Mouse (Mus musculus) intestine, postnatal 0 days (tissue): ENCODE results near the gene Rmnd1. TPM values are rescaled to one million over a fixed set of nuclear protein-coding genes. Genes with fewer than 3 reads are reported as not detected.

Source experiments
- ATAC-seq: fragments of 200-750 bp; cut with Nextera tagmentation; 2 replicates; pipeline ENCODE4 v1.8.0; 2017; ENCODE audit warnings: mild to moderate bottlenecking, moderate TSS enrichment, moderate library complexity
- H3K27ac ChIP-seq: fragments of 300-500 bp; sonication (generic); 2 replicates; pipeline ENCODE4 v1.5.1; 2014; ENCODE audit warnings: mild to moderate bottlenecking, low read depth, low read length, moderate library complexity
- H3K27me3 ChIP-seq: fragments of 300-500 bp; sonication (generic); replicated peaks from 2 replicates; pipeline ENCODE4 v1.6.1; 2014; ENCODE audit warnings: low read length, mixed read lengths; ENCODE audit not compliant: control insufficient read depth, insufficient read depth
- H3K36me3 ChIP-seq: fragments of 300-500 bp; sonication (generic); 2 replicates; pipeline ENCODE4 v1.6.1; 2014; ENCODE audit warnings: mild to moderate bottlenecking, moderate library complexity; ENCODE audit not compliant: control insufficient read depth, insufficient read depth
- H3K4me1 ChIP-seq: fragments of 300-500 bp; sonication (generic); replicated peaks from 2 replicates; pipeline ENCODE4 v1.6.1; 2014; ENCODE audit warnings: antibody characterized with exemption, low read length, mixed read lengths; ENCODE audit not compliant: control insufficient read depth, insufficient read depth
- H3K4me2 ChIP-seq: fragments of 300-500 bp; sonication (generic); replicated peaks from 2 replicates; pipeline ENCODE4 v1.6.1; 2014; ENCODE audit warnings: low read depth, mild to moderate bottlenecking, moderate library complexity
- H3K4me3 ChIP-seq: fragments of 300-500 bp; sonication (generic); 2 replicates; pipeline ENCODE4 v1.5.1; 2014; ENCODE audit warnings: low read depth, low read length
- H3K9ac ChIP-seq: fragments of 300-500 bp; sonication (generic); 2 replicates; pipeline ENCODE4 v1.6.1; 2014; ENCODE audit warnings: mild to moderate bottlenecking, low read depth, low read length
- H3K9me3 ChIP-seq: fragments of 300-500 bp; sonication (generic); 2 replicates; pipeline ENCODE4 v1.6.1; 2016; ENCODE audit warnings: mixed run types; ENCODE audit not compliant: control insufficient read depth
- CTCF ChIP-seq: sonication (generic); IDR thresholded peaks from 2 replicates; pipeline ENCODE4 v1.5.1; 2016; ENCODE audit warnings: low read depth, mild to moderate bottlenecking, control low read depth, antibody characterized with exemption, moderate library complexity
- WGBS: fragments of 180-500 bp; shearing (Covaris S2); extraction: QIAGEN DNeasy Blood & Tissue Kit; methylation state at CpG from one replicate; pipeline ENCODE4 v1.1.7; 2014; 5-methylcytosine and 5-hydroxymethylcytosine counted together
- polyA plus RNA-seq: library from polyadenylated mRNA; unstranded; fragments of >200 nt; fragmentation: Nextera tagmentation; extraction: Ambion mirVana; gene quantifications from 2 replicates; pipeline ENCODE4 v1.2.1, GENCODE M21; 2015

Rmnd1 gene
- polyA plus RNA-seq, 1 experiment from 2014 or later, result 26.8 TPM

DNA sequence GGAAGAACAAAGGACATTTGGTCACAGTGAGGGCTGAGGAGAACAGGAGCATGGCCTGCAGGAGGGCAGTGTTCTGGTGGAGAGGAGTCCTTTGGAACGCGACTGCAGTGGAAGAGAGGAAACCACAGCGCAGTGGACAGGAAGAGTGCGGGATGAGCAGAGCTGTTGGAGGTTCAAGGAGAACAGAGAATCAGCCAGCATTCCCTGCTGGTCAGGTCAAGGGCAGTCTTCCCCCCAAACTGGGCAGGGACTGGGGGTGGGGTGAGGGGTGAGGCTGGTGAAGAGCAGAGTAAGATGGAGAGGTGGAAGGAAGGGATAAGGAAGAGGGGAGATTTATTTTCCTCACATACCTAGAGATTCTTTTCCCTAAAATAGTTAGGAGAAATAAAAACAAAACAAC, 58.6 kb downstream of the Rmnd1 start:
- no peak for TF ChIP-seq CTCF
- Histone ChIP-seq H3K27me3 (no peaks in the 10 kb centered on the region), H3K4me1 (no peaks in the 10 kb centered on the region), H3K36me3 (peaks cover 29% of the 10 kb centered on the region), H3K4me3 (no peak overlapping the region), H3K4me2 (no peak overlapping the region), H3K9ac (no peak overlapping the region), H3K27ac (no peak overlapping the region), H3K9me3 (no peaks in the 10 kb centered on the region)
- WGBS, result 85% methylated on average over 4 of the region's 4 CpGs
- no peak for ATAC-seq

DNA sequence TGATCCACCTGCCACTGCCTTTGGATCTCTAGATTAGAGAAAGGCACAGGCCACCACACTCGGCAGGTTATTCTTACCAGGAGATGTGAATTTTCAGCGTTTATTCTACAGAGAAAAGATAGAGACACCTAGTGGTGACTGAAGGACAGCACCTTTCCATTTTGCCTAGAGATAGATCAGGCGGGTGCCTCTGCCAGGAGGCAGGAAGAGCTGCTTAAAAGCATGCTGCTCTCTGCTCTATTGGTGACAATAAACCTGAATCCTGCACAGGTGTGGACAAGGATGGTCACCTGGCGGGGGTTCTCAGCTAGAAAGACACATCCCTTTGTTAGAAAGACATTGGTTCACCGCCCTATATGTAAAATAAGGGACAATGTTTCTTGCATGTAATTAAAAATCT, 60.2 kb downstream of the Rmnd1 start:
- ATAC-seq, result no peak
- Histone ChIP-seq H3K27ac (no peak overlapping the region), H3K4me3 (no peak overlapping the region), H3K4me1 (no peaks in the 10 kb centered on the region), H3K4me2 (no peak overlapping the region), H3K27me3 (no peaks in the 10 kb centered on the region), H3K9me3 (no peaks in the 10 kb centered on the region), H3K36me3 (peaks cover 33% of the 10 kb centered on the region), H3K9ac (no peak overlapping the region)
- peak; percentile 76 for TF ChIP-seq CTCF
- WGBS, result 50% methylated on average over 5 of the region's 5 CpGs

DNA sequence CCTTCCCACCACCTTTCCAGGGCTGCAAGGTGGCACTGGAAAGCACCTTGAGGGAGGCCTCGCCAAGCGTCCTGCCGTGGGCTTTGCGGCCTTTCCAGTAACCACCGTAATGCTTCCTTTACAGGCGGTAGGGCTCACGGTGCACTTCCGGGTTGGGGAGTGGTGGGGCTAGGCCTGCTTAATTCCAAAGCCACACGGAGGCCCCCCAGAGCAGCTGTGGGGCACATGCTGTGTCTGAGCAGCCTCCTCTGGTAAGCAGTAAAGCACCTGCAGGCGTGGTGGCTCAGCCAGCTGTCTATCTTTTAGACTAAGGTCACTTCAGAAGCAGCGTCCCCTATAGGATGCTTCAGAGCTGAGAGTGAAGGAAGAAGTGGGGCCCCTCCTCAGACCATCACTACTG, 62.1 kb downstream of the Rmnd1 start:
- no peaks in the 10 kb centered on the region for H3K27me3 ChIP-seq
- H3K9me3 ChIP-seq, result no peaks in the 10 kb centered on the region
- no peak for ATAC-seq
- H3K27ac ChIP-seq, result no peak overlapping the region
- WGBS, result 88% methylated on average over 11 of the region's 11 CpGs
- peaks cover 33% of the 10 kb centered on the region for H3K36me3 ChIP-seq
- no peaks in the 10 kb centered on the region for H3K4me1 ChIP-seq
- H3K4me3 ChIP-seq, result no peak overlapping the region
- H3K4me2 ChIP-seq, result no peak overlapping the region
- TF ChIP-seq CTCF, result no peak
- no peak overlapping the region for H3K9ac ChIP-seq

DNA sequence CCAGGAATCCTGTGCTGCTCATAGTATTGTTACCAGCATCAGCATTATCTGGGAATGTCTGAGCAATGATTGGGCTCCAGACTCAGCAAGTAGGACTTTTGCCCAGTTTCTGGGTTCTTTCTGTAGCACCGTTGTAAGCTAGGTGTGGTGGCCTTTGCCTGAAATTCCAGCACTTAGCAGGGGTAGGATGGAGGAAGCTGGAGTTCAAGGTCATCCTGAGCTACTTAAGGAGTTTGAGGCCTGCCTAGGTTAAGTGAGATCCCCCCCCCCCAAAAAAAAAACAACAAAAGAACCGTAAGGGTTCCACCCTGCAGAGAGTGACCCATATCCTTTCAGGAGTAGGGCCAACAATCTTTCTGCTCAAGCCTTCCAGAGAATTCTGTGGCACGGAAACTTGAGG, 67.6 kb downstream of the Rmnd1 start:
- no peak overlapping the region for H3K9ac ChIP-seq

DNA sequence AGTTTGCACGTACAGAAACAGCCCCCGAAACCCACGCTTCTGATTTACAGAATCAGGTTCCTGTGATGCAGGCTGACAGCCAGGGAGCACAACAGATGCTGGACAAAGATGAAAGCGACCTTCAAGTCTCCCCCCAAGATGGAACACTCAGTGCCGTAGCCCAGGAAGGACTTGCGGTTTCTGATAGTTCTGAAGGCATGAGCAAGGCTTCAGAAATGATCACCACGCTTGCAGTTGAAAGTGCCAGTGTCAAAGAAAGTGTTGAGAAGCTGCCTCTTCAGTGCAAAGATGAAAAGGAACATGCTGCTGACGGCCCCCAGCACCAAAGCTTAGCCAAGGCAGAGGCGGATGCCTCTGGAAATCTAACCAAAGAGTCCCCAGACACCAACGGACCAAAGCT, 74.8 kb downstream of the Rmnd1 start:
- Histone ChIP-seq H3K4me1 (no peaks in the 10 kb centered on the region), H3K4me3 (no peak overlapping the region), H3K4me2 (no peak overlapping the region), H3K9me3 (peaks cover 1% of the 10 kb centered on the region; the same call in 1 of the 2 replicates), H3K9ac (no peak overlapping the region), H3K36me3 (peaks cover 22% of the 10 kb centered on the region), H3K27ac (no peak overlapping the region), H3K27me3 (no peaks in the 10 kb centered on the region)
- TF ChIP-seq CTCF, result no peak
- no peak for ATAC-seq
- WGBS, result 93% methylated on average over 10 of the region's 10 CpGs

More for the DNA sequence above, 67.6 kb downstream of the Rmnd1 start:
- no peak for TF ChIP-seq CTCF
- Histone ChIP-seq H3K27ac (no peak overlapping the region), H3K27me3 (no peaks in the 10 kb centered on the region), H3K4me1 (no peaks in the 10 kb centered on the region), H3K4me2 (no peak overlapping the region), H3K9me3 (peaks cover 6% of the 10 kb centered on the region; the same call in 1 of the 2 replicates), H3K36me3 (peaks cover 12% of the 10 kb centered on the region; the same call in 1 of the 2 replicates), H3K4me3 (no peak overlapping the region)
- ATAC-seq, result no peak
- 77% methylated on average over 3 of the region's 3 CpGs for WGBS

DNA sequence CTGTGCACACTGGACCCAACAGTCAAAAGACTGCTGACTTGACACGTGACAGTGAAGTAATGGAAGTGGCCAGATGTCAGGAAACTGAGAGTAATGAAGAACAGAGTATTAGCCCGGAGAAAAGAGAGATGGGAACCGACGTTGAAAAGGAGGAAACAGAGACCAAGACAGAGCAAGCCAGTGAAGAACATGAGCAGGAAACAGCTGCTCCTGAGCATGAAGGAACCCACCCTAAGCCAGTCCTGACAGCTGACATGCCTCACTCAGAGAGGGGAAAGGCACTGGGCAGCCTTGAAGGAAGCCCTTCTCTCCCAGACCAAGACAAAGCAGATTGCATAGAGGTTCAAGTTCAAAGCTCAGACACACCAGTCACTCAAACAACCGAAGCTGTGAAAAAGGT, 75.5 kb downstream of the Rmnd1 start:
- TF ChIP-seq CTCF, result no peak
- Histone ChIP-seq H3K36me3 (peaks cover 22% of the 10 kb centered on the region), H3K4me1 (no peaks in the 10 kb centered on the region), H3K4me3 (no peak overlapping the region), H3K27me3 (no peaks in the 10 kb centered on the region), H3K9me3 (no peaks in the 10 kb centered on the region), H3K9ac (no peak overlapping the region), H3K4me2 (no peak overlapping the region), H3K27ac (no peak overlapping the region)
- ATAC-seq, result no peak
- WGBS, result 79% methylated on average over 5 of the region's 5 CpGs

DNA sequence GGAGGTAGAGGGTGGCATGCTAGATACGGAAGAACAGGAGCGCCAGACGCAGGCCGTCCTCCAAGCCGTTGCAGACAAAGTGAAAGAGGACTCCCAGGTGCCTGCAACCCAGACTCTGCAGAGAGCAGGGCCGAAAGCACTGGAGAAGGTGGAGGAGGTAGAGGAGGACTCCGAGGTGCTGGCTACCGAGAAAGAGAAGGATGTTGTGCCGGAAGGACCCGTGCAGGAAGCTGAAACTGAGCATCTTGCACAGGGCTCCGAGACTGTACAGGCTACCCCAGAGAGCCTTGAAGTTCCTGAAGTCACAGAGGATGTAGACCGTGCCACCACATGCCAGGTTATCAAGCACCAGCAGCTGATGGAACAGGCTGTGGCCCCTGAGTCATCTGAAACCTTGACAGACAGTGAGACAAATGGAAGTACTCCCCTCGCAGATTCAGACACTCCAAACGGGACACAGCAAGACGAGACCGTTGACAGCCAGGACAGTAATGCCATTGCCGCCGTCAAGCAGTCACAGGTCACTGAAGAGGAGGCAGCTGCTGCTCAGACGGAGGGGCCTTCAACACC, 76.2 kb downstream of the Rmnd1 start:
- TF ChIP-seq CTCF, result no peak
- H3K4me1 ChIP-seq, result no peaks in the 10 kb centered on the region
- H3K9me3 ChIP-seq, result no peaks in the 10 kb centered on the region
- ATAC-seq, result no peak
- 90% methylated on average over 19 of the region's 19 CpGs for WGBS
- peaks cover 22% of the 10 kb centered on the region for H3K36me3 ChIP-seq
- no peak overlapping the region for H3K9ac ChIP-seq
- no peak overlapping the region for H3K4me2 ChIP-seq
- H3K4me3 ChIP-seq, result no peak overlapping the region
- no peaks in the 10 kb centered on the region for H3K27me3 ChIP-seq
- no peak overlapping the region for H3K27ac ChIP-seq
